Mouse (Mus musculus): ENCODE measurements around the gene Ttc7b.

The Ttc7b gene

DNA sequence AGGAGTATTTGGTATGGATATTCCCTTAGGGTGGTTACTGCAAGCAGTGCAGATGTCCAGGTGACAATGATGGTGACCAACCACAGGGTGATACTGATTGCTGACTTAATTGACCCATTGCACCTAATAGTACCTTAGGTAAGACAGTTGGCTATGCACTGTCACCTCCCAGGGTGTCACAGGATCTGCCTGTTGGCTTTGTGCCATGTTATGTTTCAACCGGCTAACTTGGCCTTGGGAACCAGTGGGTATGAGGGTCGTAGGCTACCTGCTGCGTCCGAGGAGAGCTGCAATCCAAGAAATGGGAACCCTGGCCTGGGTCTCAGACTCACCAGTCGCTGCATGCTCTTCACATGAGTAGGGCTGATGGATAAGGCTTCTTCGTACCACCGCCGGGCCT lies 195.4 kb downstream of the Ttc7b start:
- DNase-seq: no peak

- DNase-seq: no peak
Observed at GRCm38 (mm10) chr12:100323641-100324040, 197.0 kb downstream of the Ttc7b start.

DNA sequence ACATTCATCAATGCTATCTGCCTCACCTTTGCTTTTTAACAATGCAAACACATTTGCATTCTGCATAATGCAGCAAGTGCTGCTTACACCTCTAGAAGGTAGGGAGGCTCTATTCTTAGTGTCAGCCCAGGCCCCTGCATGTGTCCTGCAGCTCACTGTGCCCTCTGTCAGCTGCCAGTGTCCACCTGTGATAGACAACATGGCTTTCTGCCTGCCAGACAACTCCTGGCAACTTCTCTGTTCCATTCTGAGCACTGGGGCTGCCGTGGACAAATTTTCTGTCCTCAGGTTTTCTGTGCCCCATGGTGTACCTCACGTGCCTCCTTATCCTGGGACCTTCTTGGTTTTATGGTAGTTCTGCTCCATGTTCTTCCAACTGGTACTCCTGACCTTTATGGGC lies 198.4 kb downstream of the Ttc7b start:
- DNase-seq: no peak

DNA sequence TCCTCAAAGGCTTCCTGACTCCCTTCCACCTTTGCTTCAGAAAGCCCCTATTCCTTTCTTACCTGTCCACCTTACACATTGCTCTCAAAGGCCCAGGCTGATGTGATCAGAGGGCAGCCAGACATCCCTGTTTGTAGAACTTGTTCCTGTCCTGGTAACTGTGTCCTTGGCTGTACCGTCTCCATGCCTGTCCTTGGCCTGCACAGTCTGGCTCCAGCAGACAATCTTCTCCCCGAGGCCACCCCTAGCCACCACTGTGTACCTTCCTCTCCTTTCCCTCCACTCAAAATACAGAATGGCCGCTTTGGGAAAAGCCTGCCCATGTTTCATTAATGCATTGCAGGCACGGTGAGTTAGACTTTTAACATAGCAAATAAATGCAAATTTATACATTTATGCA lies 199.1 kb downstream of the Ttc7b start:
- no peak for DNase-seq

DNA sequence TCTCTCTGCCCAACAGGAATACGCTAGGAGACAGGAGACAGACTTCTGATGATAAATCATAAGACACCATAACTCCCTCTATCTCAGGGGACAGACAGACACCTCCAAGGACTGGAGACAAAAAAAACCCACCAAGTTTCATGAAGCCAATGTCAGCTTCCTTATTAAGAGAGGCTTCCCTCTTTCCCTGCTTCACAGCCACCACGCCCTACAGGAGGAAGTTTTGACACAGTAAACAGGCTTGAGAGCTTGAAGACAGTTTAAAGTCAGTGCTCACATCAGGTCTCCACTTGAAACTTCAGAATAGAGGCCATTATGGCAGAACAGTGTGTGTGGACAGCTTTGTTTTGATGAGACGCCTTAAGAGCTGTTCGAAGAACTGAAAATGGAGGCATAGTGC lies 200.9 kb downstream of the Ttc7b start:
- no peak for DNase-seq

DNA sequence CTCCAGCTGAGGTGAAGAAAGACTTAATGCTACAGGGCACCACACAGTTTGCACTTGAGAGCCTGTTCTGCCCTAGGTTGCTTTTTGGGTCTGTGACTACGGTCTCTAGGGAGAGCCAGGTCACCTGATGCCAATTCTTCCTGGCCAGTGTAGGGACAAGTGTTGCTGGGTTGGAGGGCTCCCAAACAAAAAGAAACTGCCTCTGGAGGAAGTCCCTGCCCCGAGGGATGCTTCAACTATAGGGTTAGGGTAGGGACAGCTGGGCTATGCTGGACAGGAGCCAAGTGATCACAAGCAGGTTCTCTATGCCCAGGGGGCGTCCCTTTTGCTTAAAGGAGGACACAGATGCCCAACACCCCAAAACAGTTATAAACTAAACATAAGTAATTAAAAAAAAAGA lies 202.7 kb downstream of the Ttc7b start:
- DNase-seq: no peak

GRCm38 (mm10) chr12:100316094-100316493 lies 204.5 kb downstream of the Ttc7b start:
- DNase-seq: no peak

GRCm38 (mm10) chr12:100315119-100315885 lies 205.3 kb downstream of the Ttc7b start:
- DNase-seq: peak; percentile 58 to 66

- no peak for DNase-seq
Observed at GRCm38 (mm10) chr12:100313785-100314375, 206.7 kb downstream of the Ttc7b start.

DNA sequence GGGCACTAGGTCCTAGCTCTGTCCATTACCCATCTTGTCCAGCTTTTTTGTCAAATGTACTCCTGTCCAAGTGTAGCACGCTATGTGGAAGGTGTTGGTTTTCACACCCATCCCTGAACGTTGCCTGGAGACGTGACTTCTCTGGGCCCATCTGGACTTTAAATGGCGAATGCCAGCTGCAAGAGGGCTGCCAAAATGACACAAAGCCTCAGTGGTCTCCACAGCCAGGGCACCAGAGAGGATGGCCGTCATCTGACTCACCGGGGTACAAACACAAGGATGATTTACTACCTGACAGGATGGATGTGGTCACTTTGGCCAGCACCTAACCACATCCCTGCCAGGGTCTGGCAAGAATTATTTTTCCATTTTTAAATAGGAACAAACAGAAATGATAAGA lies 207.4 kb downstream of the Ttc7b start:
- DNase-seq: no peak

GRCm38 (mm10) chr12:100310471-100311392 lies 209.9 kb downstream of the Ttc7b start:
- DNase-seq: peak; percentile 66 to 70

DNA sequence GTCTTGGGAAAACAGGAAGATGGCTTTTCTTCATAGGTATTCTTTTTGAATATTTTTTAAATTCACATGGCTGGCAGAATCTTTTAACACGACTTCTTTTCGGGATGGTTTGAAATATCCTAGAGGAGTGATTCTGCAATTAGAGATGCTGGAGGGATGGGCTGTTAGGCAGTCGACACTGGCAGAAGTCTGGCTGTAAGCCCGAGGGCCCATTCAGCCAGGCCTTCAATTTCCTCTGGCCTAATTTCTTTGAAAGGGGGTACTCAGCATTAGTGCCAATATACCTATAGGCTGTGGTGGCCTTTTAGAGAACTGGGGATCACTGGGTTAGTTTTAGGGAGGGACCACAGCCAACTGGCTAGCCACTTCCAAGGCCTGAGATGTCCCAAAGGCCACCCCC lies 211.4 kb downstream of the Ttc7b start:
- no peak for DNase-seq

DNA sequence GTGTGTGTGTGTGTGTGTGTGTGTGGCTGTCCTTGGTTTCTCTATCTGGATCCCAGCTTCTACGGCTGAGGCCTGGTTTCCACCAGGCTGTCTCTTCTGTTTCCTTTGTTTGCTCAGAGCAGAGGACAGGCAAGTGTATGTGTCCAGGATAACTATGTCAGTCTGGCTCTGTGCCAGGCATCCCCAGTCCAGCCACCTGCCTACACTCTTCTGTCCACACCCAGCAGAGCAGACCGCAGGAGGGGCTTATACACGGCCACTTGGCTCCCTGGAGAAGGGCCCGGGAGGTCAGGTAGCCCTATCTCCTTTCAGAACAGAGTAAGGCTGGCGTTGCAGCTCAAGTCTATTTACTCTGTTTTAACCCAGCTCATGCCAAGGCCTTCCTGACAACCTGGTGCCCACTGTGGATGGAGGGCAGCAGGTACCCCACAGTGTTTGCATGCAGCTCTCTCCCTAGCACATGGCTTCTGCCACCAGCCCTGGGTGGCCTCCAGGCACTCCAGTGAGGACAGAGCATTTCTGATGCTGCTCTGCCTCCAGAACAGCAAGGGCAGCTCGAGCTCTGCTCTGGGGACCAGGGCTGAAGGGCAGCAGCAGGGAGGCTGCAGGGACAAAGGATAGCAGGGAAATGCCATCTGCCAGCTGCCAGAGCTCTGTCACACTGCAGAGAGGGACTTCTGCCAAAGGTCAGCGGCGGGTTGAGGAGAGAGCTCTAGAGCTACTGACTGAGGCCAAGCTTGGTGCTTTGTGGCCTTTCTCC lies 212.9 kb downstream of the Ttc7b start:
- DNase-seq: peak; percentile 78 to 79

DNA sequence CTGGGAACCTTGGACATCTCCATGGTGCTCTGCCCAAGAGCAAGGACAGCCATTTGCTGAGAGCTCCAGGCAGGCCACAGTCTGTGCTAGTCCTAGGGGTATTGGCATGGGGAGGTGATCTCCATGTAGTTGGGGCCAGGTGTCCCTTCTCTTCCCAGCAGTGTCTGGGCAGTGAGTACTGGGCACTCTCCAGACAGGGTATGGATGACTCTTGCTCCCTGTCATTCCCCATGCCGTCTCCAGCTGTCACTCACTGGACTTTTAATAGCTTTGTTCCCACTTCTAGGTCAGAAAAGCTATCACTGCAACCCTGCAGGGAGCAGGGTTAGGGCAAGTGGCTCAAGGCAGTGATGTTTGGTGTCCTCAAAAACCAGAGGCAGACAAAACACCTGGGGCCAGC lies 214.3 kb downstream of the Ttc7b start:
- DNase-seq: no peak

DNA sequence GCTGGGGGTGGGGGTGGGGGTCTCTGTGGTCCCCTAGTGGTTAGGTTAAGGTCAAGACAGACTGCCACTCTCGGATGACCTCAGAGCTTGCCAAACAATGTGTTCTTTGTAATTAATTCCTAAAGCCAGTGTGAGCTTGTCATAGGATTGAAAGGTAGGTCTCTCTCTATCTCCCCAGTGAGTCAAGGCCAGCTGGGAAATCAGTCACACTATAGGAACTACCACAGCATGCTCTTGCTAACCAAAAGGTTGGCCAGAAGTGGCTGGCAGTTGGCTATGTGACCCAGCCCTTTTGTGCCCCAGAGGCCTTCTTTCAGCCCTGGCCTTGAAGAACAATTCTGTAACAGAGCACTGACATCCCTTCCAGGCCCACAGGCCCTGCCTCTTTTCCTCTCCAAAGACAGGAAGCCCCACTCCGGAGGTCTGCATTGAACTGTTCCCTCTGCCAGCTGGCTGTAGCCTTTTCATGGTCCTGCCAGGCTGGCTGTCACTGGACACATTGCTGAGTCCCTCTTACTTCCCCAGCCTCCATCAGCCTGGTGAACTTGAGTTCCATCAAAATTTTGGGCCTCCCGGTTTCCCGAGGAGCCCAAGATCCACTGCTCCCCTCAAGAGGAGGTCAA lies 215.5 kb downstream of the Ttc7b start:
- DNase-seq: no peak

DNA sequence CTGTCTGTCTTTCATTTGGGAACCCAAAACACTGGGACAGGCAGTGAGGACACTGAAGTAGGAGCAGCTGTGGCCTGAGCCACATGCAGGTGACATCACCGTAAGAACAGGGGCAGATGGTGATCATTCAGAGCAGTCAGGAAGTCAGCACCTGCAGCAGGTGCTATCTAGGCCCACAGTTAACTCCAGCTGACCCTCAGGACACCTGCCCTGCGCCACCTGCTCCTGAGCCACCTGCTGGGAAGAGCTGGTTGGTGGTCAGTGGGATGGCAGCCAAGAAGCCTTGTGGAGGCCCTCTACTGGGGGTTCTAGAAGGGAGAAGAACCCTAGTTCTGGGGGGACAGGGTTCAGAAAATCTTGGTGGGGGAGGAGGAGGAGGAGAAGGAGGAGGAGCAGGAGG lies 216.3 kb downstream of the Ttc7b start:
- no peak for DNase-seq

DNA sequence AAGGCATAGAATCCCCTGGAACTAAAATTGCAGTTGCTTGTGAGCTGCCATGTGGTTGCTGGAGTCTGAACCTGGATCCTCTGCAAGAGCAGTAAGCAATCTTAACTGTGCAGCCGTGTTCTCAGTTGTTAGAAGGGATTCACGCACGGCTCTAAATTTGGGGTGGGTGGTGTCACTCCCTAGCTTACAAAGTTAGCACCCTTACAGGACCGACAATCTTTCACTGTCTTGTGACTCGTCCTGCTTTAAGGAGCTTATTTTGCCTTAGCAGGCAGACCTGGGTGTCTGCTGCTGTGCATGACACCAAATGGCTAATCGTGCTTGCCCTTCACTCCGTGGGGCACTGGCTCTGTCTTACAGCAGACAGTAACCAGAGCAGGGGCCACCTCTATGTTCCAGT lies 217.5 kb downstream of the Ttc7b start:
- DNase-seq: no peak

DNA sequence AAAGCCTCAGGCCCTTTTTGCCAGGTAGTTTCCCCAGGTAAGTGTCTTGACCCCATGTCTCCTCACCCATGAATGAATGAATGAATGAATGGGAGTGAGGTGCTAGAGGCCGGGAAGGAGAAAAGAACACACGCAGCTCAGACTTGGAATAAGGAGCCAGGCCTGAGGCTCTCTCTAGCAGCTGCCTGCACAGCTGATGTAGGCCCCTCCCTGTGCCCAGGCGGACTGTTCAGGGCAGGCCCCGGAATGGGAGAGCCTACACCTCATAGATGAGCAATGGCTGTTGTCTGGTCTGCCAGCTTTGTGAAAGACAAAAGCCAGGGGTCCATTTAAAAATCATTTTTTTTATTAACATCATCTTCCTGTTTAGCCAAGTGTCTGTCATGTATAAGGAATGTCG lies 220.2 kb downstream of the Ttc7b start:
- no peak for DNase-seq

DNA sequence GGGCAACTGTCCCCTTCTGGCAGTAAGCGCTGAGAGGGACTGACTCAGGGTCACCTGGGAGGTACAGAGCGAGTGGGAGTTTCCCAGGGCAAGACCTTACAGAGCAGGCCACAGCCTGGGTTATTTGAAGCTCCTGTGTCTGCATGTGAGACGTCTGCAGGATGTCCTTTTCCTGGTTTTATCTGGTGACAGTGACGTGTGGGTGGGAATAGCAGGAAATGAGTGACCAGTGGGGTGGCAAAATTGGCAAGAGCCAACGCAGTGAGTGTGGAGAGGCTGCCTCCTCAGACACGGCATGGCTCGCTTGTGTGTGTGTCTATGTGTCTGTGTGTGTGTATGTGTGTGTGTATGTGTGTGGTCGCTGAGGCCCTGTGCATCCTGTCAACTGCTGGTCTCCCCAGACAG lies 221.3 kb downstream of the Ttc7b start:
- no peak for DNase-seq

DNA sequence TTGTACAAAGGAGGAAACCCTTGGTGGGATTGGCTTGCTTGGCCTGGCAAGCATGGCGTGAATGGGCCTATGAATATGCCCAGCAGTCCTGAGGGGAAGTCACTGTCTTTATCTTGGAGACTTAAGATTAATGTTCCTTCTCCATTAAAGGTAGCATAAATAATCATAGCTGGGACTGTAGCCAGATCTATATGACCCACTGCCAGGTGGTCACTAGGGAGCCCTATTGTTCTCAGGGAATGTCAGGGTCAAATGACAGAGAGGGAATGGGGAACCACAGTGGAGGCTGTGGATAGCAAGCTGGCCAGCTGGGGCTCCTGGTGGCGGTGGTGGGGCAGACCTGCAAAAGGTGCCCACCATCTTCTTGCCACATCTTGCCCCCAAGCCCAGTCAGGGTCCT lies 221.8 kb downstream of the Ttc7b start:
- DNase-seq: no peak

GRCm38 (mm10) chr12:100297961-100298360 lies 222.7 kb downstream of the Ttc7b start:
- no peak for DNase-seq

DNA sequence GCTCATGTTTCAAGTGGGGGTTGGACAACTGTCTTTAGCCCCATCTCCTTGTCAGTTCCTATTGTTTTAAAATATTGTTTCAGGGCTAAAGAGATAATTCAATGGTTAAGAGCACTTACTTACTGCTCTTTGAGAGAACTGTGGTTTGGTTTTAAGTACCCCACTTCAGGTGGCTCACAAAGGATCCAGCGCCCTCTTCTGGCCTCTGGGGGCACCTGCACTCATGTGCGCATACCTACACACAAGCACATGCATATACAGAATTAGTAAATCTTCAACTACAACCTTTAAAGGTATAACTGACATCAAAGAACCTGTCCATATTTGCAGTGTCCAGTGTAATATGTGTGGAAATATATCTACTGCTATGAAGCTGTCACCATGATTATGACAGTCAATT lies 226.2 kb downstream of the Ttc7b start:
- DNase-seq: no peak
